Mouse (Mus musculus) forebrain, embryonic 13.5 days (tissue): Measurements from ENCODE around the gene Xrra1. TPM values are rescaled to one million over a fixed set of nuclear protein-coding genes. Genes with fewer than 3 reads are reported as not detected.
"Not testable (repeated sequence)": the region's sequence is repeated elsewhere in the genome, so short reads cannot be mapped to it uniquely, and the experiment has no call there.

ENCODE experiments used
- ATAC-seq: fragments of 200-750 bp; cut with Nextera tagmentation; 2 replicates; pipeline ENCODE4 v1.8.0; 2017
- H3K27ac ChIP-seq: fragments of 300-500 bp; sonication (generic); 2 replicates; pipeline ENCODE4 v1.5.1; 2015; ENCODE audit warnings: inconsistent platforms, mild to moderate bottlenecking, moderate library complexity
- H3K27me3 ChIP-seq: fragments of 300-500 bp; sonication (generic); 2 replicates; pipeline ENCODE4 v1.6.1; 2015; ENCODE audit warnings: mild to moderate bottlenecking, inconsistent platforms
- H3K36me3 ChIP-seq: fragments of 300-500 bp; sonication (generic); 2 replicates; pipeline ENCODE4 v1.6.1; 2015; ENCODE audit warnings: mild to moderate bottlenecking, inconsistent platforms; ENCODE audit not compliant: poor library complexity, severe bottlenecking
- H3K4me1 ChIP-seq: fragments of 300-500 bp; sonication (generic); 2 replicates; pipeline ENCODE4 v1.6.1; 2015; ENCODE audit warnings: inconsistent platforms
- H3K4me2 ChIP-seq: fragments of 300-500 bp; sonication (generic); 2 replicates; pipeline ENCODE4 v1.6.1; 2015; ENCODE audit warnings: inconsistent platforms, mild to moderate bottlenecking, moderate library complexity
- H3K4me3 ChIP-seq: fragments of 300-500 bp; sonication (generic); 2 replicates; pipeline ENCODE4 v1.5.1; 2015; ENCODE audit warnings: mild to moderate bottlenecking, inconsistent platforms
- H3K9ac ChIP-seq: fragments of 300-500 bp; sonication (generic); 2 replicates; pipeline ENCODE4 v1.6.1; 2015; ENCODE audit warnings: mild to moderate bottlenecking, inconsistent platforms
- H3K9me3 ChIP-seq: fragments of 300-500 bp; sonication (generic); replicated peaks from 2 replicates; pipeline ENCODE4 v1.6.1; 2016; ENCODE audit warnings: inconsistent platforms
- WGBS: fragments of 180-500 bp; shearing (Covaris S2); methylation state at CpG from one replicate; pipeline ENCODE4 v1.1.7; 2015; 5-methylcytosine and 5-hydroxymethylcytosine counted together
- polyA plus RNA-seq: library from polyadenylated mRNA; unstranded; fragments of >200 nt; fragmentation: Nextera tagmentation; extraction: Ambion mirVana; gene quantifications from 2 replicates; pipeline ENCODE4 v1.2.1, GENCODE M21; 2015

Gene Xrra1
- polyA plus RNA-seq: 0.46 and 0.53 TPM in 2 replicates

DNA sequence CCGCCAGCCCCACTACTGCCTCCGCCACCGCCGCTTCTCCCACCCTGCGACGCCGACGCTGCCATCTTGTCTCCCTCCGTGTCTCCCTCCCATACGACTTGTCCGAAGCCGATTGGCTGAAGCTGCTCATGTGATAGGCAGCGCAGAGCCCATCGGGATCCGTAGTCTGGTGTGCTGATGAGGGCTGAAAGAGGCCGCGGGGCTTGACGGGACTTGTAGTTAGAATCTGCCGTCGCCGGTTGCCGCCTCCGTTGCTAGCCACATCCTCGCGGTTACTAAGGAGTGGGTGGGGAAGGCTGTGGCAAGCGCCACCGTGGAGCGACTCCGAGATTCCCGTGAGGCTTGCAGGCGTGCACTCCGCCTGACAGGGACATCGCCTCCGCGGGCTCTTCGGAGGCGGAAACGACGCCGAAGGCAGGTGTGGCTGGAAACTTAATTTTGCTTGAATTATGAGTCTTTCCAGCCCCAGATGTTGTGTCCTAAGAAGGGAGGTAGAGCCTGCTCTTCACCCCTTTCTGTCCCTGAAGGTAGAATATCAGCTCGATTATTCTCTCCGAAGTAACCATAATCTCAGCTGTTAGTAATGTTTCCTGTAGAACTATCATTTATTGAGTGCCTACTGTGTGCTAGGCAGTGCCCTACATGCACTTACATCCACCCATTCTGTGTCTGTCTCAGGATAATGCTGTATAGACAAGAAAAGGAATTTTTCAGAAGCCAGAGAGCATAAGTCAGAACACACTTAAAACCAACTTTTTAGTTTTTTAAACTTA, at the start of gene Xrra1:
TSS of gene Xrra1 (plus strand) at position 304 of the 773 bp plus-strand sequence.
- Histone ChIP-seq H3K9me3 (no peaks in the 10 kb centered on the region), H3K27ac (peak within 1 kb of the TSS; percentile 71), H3K4me1 (peaks cover 27% of the 10 kb centered on the region), H3K9ac (peak within 1 kb of the TSS; percentile 84), H3K4me2 (peak within 1 kb of the TSS; percentile 94), H3K36me3 (peaks cover 17% of the 10 kb centered on the region), H3K27me3 (no peaks in the 10 kb centered on the region), H3K4me3 (peak within 1 kb of the TSS; percentile 61)
- WGBS: under 1% methylated on average over 42 of the region's 42 CpGs
- peak; percentile 99 for ATAC-seq

DNA sequence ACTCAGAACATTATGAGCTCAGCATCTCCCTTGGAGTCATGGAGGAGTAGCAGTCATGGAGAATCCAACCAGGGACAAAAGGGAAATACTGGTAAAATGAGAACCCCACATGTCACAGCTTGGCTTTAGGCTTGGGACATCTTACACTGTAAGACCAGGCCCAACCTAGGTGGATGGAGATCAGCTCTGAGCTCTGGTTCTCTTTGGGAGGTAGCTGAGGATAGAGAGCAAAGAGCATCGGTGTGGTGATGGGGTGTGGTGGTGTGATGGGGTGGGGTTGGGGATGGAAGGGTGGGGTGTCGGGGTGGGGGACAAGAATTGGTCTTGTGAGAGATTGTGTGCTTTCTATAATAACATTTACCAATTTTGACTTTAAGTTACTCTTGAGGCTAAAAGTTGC, 48.1 kb upstream of the Xrra1 start:
- H3K9me3 ChIP-seq: no peaks in the 10 kb centered on the region
- no peaks in the 10 kb centered on the region for H3K27me3 ChIP-seq
- H3K4me3 ChIP-seq: no peak overlapping the region
- ATAC-seq: no peak
- H3K4me1 ChIP-seq: no peaks in the 10 kb centered on the region
- H3K9ac ChIP-seq: no peak overlapping the region
- H3K4me2 ChIP-seq: no peak overlapping the region
- H3K36me3 ChIP-seq: no peaks in the 10 kb centered on the region
- no peak overlapping the region for H3K27ac ChIP-seq
- WGBS: 92% methylated on average over 2 of the region's 2 CpGs

DNA sequence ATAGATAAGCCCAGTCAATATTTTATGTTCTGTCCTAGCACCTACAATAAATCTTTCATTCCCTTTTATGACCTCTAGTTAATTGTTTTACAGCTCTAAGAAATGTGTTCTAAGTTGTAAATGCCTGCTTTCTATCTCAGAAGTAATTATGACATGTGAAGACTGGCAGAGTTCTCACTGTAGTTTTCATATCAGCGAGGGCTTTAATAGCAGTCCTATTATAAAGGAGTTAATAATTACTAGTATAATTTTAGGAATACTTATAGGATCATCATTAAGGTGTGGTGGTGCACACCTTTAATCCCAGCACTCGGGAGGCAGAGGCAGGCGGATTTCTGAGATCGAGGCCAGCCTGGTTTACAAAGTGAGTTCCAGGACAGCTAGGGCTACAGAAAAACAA, 47.3 kb upstream of the Xrra1 start:
- no peaks in the 10 kb centered on the region for H3K4me1 ChIP-seq
- H3K9ac ChIP-seq: no peak overlapping the region
- WGBS: 93% methylated on average over 4 of the region's 4 CpGs
- H3K36me3 ChIP-seq: no peaks in the 10 kb centered on the region
- H3K27me3 ChIP-seq: no peaks in the 10 kb centered on the region
- no peak overlapping the region for H3K4me3 ChIP-seq
- ATAC-seq: no peak
- no peak overlapping the region for H3K27ac ChIP-seq
- no peak overlapping the region for H3K4me2 ChIP-seq
- no peaks in the 10 kb centered on the region for H3K9me3 ChIP-seq

DNA sequence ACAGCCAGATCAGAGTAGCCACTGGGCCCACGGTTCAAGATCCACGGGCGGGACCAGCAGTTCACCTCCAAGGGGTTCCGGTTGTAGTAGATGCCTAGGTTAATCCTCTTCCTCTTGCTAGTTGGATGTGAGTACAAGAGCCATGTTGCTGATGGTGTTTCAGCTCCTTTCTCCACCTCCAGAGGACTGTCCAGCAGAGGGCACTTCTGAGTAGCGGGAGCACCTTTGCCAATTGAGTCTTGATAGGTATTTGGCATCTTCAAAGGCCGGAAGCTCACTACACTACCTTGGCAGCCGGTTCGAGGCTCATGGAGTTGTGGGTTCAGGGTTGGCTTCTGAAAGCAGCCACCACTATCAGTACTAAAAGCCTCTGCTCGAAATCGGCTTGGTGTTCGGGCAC, 45.5 kb upstream of the Xrra1 start:
- Histone ChIP-seq H3K27ac (no peak overlapping the region), H3K9me3 (no peaks in the 10 kb centered on the region), H3K4me2 (no peak overlapping the region), H3K4me1 (no peaks in the 10 kb centered on the region), H3K36me3 (no peaks in the 10 kb centered on the region), H3K9ac (no peak overlapping the region), H3K4me3 (no peak overlapping the region), H3K27me3 (no peaks in the 10 kb centered on the region)
- 88% methylated on average over 11 of the region's 11 CpGs for WGBS
- no peak for ATAC-seq

DNA sequence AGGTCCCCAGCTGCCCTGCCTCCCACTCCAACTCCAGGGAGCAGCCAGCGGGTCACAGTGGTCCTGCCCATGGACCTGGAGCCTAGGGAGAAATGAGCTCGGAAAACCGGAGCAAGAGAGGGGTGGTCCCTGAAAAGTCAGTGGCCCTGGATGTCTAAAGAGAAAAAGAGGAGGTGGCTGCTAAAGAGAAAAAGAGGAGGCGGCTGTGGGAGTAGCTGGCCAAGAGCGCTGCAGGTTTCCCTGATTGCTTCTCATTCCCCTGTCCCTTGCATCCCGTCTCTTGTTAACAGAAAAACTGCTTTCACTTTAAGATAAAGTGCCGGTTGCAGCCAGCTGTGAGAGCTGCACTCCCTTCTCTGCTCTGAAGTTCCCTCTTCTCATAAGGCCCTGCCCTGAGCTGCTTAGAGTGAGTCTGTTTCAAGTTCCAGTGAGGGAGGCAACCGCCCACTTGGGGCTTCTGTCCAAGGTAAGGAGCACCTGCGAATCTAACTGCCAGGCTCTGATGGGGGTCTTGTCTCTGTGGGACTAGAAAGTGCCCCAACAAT, 40.7 kb upstream of the Xrra1 start:
- H3K4me2 ChIP-seq, H3K27ac ChIP-seq, H3K27me3 ChIP-seq, ATAC-seq, H3K9me3 ChIP-seq, H3K4me1 ChIP-seq, H3K4me3 ChIP-seq, H3K9ac ChIP-seq, H3K36me3 ChIP-seq: not testable (repeated sequence)
- WGBS: 18% methylated on average over 9 of the region's 9 CpGs

DNA sequence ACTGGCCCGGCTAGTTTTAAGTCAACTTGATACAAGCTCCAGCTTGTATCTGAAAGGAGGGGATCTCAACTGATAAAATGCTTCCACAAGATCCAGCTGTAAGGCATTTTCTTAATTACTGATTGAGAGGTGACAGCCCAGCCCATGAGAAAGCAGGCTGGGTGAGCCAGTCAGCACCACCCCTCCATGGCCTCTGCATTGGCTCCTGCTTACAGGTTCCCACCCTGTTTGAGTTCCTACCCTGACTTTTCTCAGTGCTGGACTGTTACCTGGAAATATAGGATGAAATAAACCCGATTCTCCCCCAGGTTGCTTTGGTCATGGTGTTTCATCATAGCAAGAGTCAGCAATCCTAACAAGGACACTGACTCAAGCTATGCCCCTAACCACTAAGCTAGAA, 37.0 kb upstream of the Xrra1 start:
- H3K4me3 ChIP-seq: no peak overlapping the region
- no peaks in the 10 kb centered on the region for H3K27me3 ChIP-seq
- no peak overlapping the region for H3K4me2 ChIP-seq
- WGBS: 84% methylated on average over 2 of the region's 2 CpGs
- H3K9me3 ChIP-seq: no peaks in the 10 kb centered on the region
- H3K4me1 ChIP-seq: no peaks in the 10 kb centered on the region
- no peak for ATAC-seq
- H3K9ac ChIP-seq: no peak overlapping the region
- H3K27ac ChIP-seq: no peak overlapping the region
- H3K36me3 ChIP-seq: no peaks in the 10 kb centered on the region

DNA sequence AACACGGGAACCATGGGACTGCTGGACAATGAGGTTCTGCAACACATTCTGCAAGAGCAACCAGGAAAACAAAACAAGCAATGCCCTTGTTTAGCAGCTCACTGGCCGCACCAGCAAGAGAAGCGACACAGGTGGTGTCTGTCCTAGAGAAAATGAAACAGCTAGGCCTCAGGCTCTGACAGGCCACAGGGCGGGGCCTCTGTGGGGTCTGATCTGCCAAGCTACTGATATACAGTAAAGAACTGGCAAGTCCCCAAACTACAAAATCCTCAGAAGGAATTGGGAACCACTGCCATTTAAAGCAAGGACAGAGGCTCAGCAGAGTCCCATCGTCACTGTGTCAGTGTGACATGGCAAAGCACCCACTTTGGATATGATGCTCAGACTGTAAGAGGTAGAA, 36.5 kb upstream of the Xrra1 start:
- H3K27ac ChIP-seq: no peak overlapping the region
- H3K4me1 ChIP-seq: no peaks in the 10 kb centered on the region
- no peak overlapping the region for H3K4me3 ChIP-seq
- ATAC-seq: no peak
- H3K9ac ChIP-seq: no peak overlapping the region
- H3K36me3 ChIP-seq: no peaks in the 10 kb centered on the region
- H3K9me3 ChIP-seq: no peaks in the 10 kb centered on the region
- WGBS: 86% methylated on average over 5 of the region's 5 CpGs
- H3K27me3 ChIP-seq: no peaks in the 10 kb centered on the region
- H3K4me2 ChIP-seq: no peak overlapping the region

DNA sequence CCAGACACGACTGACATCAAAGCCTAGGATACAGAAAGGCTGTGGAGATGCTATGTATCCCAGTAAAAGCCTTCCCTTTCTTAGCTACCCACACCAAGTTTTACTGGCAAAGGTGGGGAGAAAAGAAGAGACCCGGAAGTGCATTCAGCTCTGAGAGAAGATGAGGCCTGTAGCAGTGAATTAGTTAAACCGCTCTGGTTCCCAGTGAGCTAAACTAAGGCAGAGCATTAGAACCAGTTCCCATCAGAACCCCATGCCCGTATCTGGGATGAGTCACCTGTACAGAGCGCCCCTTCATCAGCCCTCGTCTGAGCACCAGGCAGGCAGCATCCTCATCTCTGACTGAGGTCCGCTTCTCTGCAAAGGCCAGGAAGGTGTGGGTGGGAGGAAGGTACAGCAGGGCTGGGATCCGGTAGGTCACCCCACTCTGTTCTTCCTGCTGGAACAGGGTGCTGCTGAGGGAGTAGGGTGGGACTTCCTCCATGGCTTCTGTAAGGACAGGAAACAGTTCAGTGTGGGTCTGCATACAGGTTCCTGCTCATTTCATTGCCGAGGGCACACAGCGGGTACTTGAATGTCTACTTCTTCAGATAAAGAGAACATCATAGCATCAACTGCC, 35.8 kb upstream of the Xrra1 start:
- WGBS: 92% methylated on average over 10 of the region's 10 CpGs
- Histone ChIP-seq H3K36me3 (no peaks in the 10 kb centered on the region), H3K4me1 (peaks cover 5% of the 10 kb centered on the region), H3K9ac (no peak overlapping the region), H3K4me3 (no peak overlapping the region), H3K4me2 (no peak overlapping the region), H3K27ac (no peak overlapping the region), H3K9me3 (no peaks in the 10 kb centered on the region), H3K27me3 (no peaks in the 10 kb centered on the region)
- no peak for ATAC-seq

DNA sequence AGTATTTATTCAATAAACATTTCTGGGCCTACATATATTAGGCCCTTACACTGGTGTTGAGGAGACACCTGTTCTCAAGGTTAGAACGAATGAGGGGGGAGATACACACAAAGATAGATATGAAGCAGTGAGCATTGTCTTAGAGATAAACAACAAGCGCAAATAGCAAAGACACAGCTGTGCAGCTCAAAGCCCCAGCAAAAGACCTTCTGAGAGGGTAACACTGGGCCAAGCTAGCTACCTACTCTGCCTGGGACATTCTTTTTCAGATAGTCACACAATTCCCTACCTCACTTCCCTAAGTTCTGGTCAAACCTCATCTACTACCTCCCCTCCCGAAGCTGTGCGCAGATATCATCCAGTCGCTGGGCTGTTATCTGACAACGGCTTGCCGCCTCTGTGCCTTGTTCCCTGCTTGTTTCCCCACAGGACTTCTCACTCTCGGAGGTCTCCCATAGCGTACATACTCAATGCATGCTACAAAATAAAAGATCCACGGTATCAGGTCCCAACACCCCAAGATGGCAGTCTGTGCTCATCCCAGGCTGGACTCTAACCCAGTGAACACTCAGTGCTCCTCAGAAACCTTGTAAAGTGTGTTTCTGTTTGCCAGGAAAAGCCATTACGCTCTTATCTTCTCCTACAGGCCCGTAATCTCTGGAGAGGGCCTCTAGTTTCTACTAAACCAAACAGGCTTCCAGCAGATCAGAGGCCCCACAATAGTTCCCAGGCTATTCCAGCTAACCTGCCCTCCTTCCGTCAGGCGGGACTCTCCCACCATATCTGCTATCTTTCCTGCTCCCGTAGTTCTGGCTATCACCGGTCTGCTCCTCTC, 34.0 kb upstream of the Xrra1 start:
- Histone ChIP-seq H3K9me3 (no peaks in the 10 kb centered on the region), H3K9ac (no peak overlapping the region), H3K4me2 (no peak overlapping the region), H3K36me3 (no peaks in the 10 kb centered on the region), H3K27ac (no peak overlapping the region), H3K4me3 (no peak overlapping the region), H3K4me1 (peaks cover 11% of the 10 kb centered on the region), H3K27me3 (no peaks in the 10 kb centered on the region)
- no peak for ATAC-seq
- 93% methylated on average over 16 of the region's 16 CpGs for WGBS

DNA sequence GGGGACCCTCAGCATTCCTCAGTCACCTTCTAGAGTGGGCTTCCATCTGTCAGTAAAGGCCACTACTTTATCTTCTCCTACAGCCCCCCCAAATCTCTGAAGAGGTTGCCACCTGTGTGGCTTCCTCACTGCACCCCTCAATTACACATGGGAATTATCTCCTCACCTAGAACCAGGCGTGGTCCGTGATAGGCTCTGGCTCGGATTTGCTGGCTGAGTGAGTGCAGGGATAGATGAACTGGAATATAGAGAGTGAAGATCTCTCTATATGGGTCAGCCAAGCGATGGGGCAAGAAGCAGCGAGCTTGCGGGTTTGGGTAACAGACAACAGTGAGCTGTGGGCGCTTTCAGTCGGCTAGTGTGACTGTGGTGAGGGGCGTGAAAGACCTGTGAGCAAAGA, 33.4 kb upstream of the Xrra1 start:
- no peak overlapping the region for H3K4me3 ChIP-seq
- H3K27me3 ChIP-seq: no peaks in the 10 kb centered on the region
- WGBS: 79% methylated on average over 9 of the region's 9 CpGs
- H3K36me3 ChIP-seq: no peaks in the 10 kb centered on the region
- no peak overlapping the region for H3K9ac ChIP-seq
- H3K4me1 ChIP-seq: peaks cover 11% of the 10 kb centered on the region
- no peak overlapping the region for H3K27ac ChIP-seq
- ATAC-seq: no peak
- H3K4me2 ChIP-seq: no peak overlapping the region
- no peaks in the 10 kb centered on the region for H3K9me3 ChIP-seq

DNA sequence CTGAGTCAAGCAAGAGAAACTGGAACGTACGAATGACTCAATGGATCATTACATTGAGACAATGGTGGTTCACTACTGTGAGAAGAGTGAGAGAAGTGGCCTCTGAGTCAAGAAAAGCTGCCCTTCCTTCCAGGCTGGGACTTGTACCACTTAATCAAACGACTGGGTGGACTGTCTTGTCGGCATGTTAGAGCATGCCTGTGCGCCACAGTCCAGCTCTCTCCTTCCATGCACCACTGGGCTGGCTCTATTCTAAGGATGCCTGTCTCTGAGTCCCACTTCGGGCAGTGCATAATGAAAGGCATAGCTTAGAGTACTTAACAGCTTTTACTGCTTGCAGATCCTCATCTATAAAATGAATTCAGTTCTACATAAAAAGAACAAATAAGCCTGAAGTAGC, 32.8 kb upstream of the Xrra1 start:
- Histone ChIP-seq H3K27me3 (no peaks in the 10 kb centered on the region), H3K4me2 (no peak overlapping the region), H3K36me3 (no peaks in the 10 kb centered on the region), H3K4me1 (peaks cover 11% of the 10 kb centered on the region), H3K27ac (no peak overlapping the region), H3K9ac (no peak overlapping the region), H3K4me3 (no peak overlapping the region), H3K9me3 (no peaks in the 10 kb centered on the region)
- no peak for ATAC-seq
- WGBS: 76% methylated on average over 6 of the region's 6 CpGs

DNA sequence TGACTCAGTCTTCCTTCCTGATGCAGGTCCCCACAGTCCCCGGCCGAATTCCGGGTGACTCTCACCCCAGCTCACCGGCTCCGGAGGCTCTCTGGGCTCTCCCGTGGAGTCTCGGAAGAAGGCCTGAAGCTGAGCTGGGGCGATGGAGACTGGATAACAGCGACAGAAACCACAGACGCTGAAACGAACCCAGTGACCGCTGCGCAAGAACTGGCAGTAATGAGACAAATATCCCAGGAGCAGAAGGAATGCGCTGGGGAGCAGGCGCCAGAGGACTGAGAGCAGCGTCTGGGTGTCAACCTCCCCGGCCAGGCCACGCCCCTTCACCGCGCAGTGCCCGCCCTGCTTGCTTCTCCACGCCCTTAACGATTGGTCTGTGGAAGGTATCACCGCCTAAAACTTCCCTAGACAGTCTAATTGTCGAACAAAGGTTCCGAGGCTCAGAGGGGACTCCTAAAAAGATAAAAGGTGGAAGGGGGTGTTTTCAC, 30.8 kb upstream of the Xrra1 start, which contains the start of gene Neu3:
TSS of gene Neu3 (minus strand) at position 335 of the 488 bp plus-strand sequence.
- H3K4me3 ChIP-seq: peak within 1 kb of the TSS; percentile 43
- peaks cover 11% of the 10 kb centered on the region for H3K4me1 ChIP-seq
- no peaks in the 10 kb centered on the region for H3K36me3 ChIP-seq
- H3K27me3 ChIP-seq: no peaks in the 10 kb centered on the region
- H3K9ac ChIP-seq: peak within 1 kb of the TSS; percentile 70
- under 1% methylated on average over 26 of the region's 26 CpGs for WGBS
- H3K27ac ChIP-seq: peak within 1 kb of the TSS; percentile 44
- no peaks in the 10 kb centered on the region for H3K9me3 ChIP-seq
- peak; percentile 97 for ATAC-seq
- H3K4me2 ChIP-seq: peak within 1 kb of the TSS; percentile 69
